In the genomic region with DNA sequence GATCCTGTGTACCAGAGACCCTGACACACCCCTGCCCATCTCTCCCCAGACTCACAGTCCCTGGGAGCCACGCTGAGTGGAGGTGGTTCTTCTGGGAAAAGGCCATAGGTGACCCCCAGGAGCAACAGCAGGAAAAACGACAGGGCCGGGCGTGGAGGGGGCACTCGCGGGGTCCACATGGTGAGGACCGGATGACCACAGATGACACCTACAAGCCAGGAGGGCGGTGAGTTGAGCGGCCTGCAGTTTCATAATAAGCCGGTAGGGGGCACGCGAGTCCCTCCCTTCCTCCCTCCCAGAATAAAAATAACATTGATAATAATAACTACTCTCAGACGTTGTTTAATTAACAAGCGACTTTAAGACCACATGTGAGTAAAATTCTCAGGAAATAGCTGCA, we compare ENCODE assay signal across 8 mouse cellular contexts. TPM values are rescaled to one million over a fixed set of nuclear protein-coding genes. Genes with fewer than 3 reads are reported as not detected.
DNase-seq lines count a peak whose midpoint lies in the region; ATAC-seq and TF ChIP-seq lines count a peak whose summit lies in the region.

No protein-coding gene starts in this region.

- 0 out of 2 replicates have a peak overlapping the region, but pooled peaks have one; percentile 13 for H3K4me2 ChIP-seq in kidney, embryonic 16.5 days (replicated peaks; ENCODE audit: low read depth, low read length)

- H3K27ac ChIP-seq in gastrocnemius, adult 2 months = peak overlapping the region; percentile 87; the same call in 1 of the 2 replicates
- H3K27ac ChIP-seq in kidney, embryonic 16.5 days (ENCODE audit: low read length) = no peak overlapping the region

- no peaks in the 10 kb centered on the region for H3K36me3 ChIP-seq in kidney, embryonic 16.5 days (ENCODE audit: insufficient read depth, low read length)

- DNase-seq in adrenal gland, adult 18-20 months (ENCODE audit: low spot score in 2 of 2) = peak; percentile 65 to 73
- no peak for DNase-seq in adrenal gland, adult 8-10 months
- DNase-seq in 3T3-L1 (ENCODE audit: low read depth, low spot score) = peak; percentile 81
- peak; percentile 53 for DNase-seq in brain, adult 2 months (ENCODE audit: low read depth, low spot score)
- peak; percentile 78 for DNase-seq in gastrocnemius, adult 2 months
- DNase-seq in lung, postnatal 4 days = peak; percentile 66 to 82
- peak; percentile 66 to 83 for DNase-seq in spleen, postnatal 10 days (ENCODE audit: low spot score in 2 of 2)

- peaks cover 15% of the 10 kb centered on the region for H3K4me1 ChIP-seq in kidney, embryonic 16.5 days (ENCODE audit: insufficient read depth, low read length)

- no peak; the same call in 1 of the 2 replicates for TF ChIP-seq CTCF in gastrocnemius, adult 2 months (IDR thresholded peaks at IDR 0.05)

- H3K9ac ChIP-seq in kidney, embryonic 16.5 days (replicated peaks; ENCODE audit: low read length) = no peak overlapping the region

- WGBS in kidney, embryonic 16.5 days = 3% methylated on average over 14 of the region's 14 CpGs

- intact Hi-C loops in gastrocnemius, adult 2 months (cut with DNase I) = loop anchor here (2.0 to 10.0 kb wide), 2 partner anchors 122 to 202 kb away; no protein-coding TSS in a partner anchor

- no peaks in the 10 kb centered on the region for H3K27me3 ChIP-seq in kidney, embryonic 16.5 days (ENCODE audit: insufficient read depth, low read length)

- no peak for ATAC-seq in kidney, embryonic 16.5 days (ENCODE audit: low FRiP score, low TSS enrichment)

- H3K9me3 ChIP-seq in kidney, embryonic 16.5 days (ENCODE audit: low read length) = no peaks in the 10 kb centered on the region

- H3K4me3 ChIP-seq in gastrocnemius, adult 2 months = peak overlapping the region; percentile 70
- H3K4me3 ChIP-seq in kidney, embryonic 16.5 days (ENCODE audit: low read length) = no peak overlapping the region; the same call in 1 of the 2 replicates

RNA-seq across cellular contexts. Expression of a gene that starts 7.5 kb away (rescaled TPM):
- 1 to 10 TPM; 6.3 to 7.0 TPM for total RNA-seq in adrenal gland, adult 18-20 months (2021)
- total RNA-seq in adrenal gland, adult 8-10 months (2022) = 10 to 100 TPM in 2 of 4 experiments, 1 to 10 TPM in 2; 6.6 to 12.7 (median 10.9) TPM
- total RNA-seq in gastrocnemius, adult 2 months (2021) = 1 to 10 TPM; 1.9 to 3.2 TPM
- 1.1 TPM in 2 replicates for polyA plus RNA-seq in kidney, embryonic 16.5 days (2015; fragmentation: Nextera tagmentation; extraction: Ambion mirVana)

RNA-seq across cellular contexts. Expression of a gene that starts 10.9 kb away (rescaled TPM):
- 10 to 100 TPM; 21.2 to 57.7 TPM for total RNA-seq in adrenal gland, adult 18-20 months (2021)
- 10 to 100 TPM; 14.5 to 34.6 (median 16.4) TPM for total RNA-seq in adrenal gland, adult 8-10 months (2022)
- total RNA-seq in gastrocnemius, adult 2 months (2021) = 10 to 100 TPM; 13.2 to 25.5 TPM
- polyA plus RNA-seq in kidney, embryonic 16.5 days (2015; fragmentation: Nextera tagmentation; extraction: Ambion mirVana) = 0.62 and 0.69 TPM in 2 replicates

RNA-seq across cellular contexts. Expression of a gene that starts 15.3 kb away (rescaled TPM):
- 10 to 100 TPM; 53.7 to 67.4 TPM for total RNA-seq in adrenal gland, adult 18-20 months (2021)
- 10 to 100 TPM; 20.4 to 32.6 (median 26.9) TPM for total RNA-seq in adrenal gland, adult 8-10 months (2022)
- total RNA-seq in gastrocnemius, adult 2 months (2021) = 10 to 100 TPM; 22.9 to 55.7 TPM
- 1.6 and 2.6 TPM in 2 replicates for polyA plus RNA-seq in kidney, embryonic 16.5 days (2015; fragmentation: Nextera tagmentation; extraction: Ambion mirVana)

RNA-seq across cellular contexts. Expression of a gene that starts 23.1 kb away (rescaled TPM):
- 100 to 1,000 TPM in 1 of 2 experiments, 10 to 100 TPM in 1; 65.0 to 212 TPM for total RNA-seq in adrenal gland, adult 18-20 months (2021)
- total RNA-seq in adrenal gland, adult 8-10 months (2022) = 100 to 1,000 TPM in 1 of 4 experiments, 10 to 100 TPM in 3; 45.4 to 191 (median 87.0) TPM
- total RNA-seq in gastrocnemius, adult 2 months (2021) = 100 to 1,000 TPM; 255 to 281 TPM
- 0.18 and 0.32 TPM in 2 replicates for polyA plus RNA-seq in kidney, embryonic 16.5 days (2015; fragmentation: Nextera tagmentation; extraction: Ambion mirVana)

RNA-seq across cellular contexts. Expression of a gene that starts 29.6 kb away (rescaled TPM):
- total RNA-seq in adrenal gland, adult 18-20 months (2021) = 1 to 10 TPM; 1.9 to 2.5 TPM
- total RNA-seq in adrenal gland, adult 8-10 months (2022) = 1 to 10 TPM; 2.2 to 4.2 (median 3.8) TPM
- total RNA-seq in gastrocnemius, adult 2 months (2021) = under 1 TPM; 0.25 to 0.43 TPM
- 12.2 and 13.2 TPM in 2 replicates for polyA plus RNA-seq in kidney, embryonic 16.5 days (2015; fragmentation: Nextera tagmentation; extraction: Ambion mirVana)
